Mouse (Mus musculus) heart, postnatal 0 days (tissue): ENCODE results near the gene Susd4. TPM values are rescaled to one million over a fixed set of nuclear protein-coding genes. Genes with fewer than 3 reads are reported as not detected.

Source experiments
- ATAC-seq: fragments of 200-750 bp; cut with Nextera tagmentation; 2 replicates; pipeline ENCODE4 v1.8.0; 2017; ENCODE audit warnings: low read depth, moderate number of reproducible peaks, moderate library complexity; ENCODE audit not compliant: insufficient read depth
- DNase-seq: peaks from one replicate; pipeline ENCODE4 v3.0.0-alpha.2; 2016; ENCODE audit warnings: low spot score
- H3K27ac ChIP-seq: fragments of 300-500 bp; sonication (generic); 2 replicates; pipeline ENCODE4 v1.5.1; 2014; ENCODE audit warnings: low read depth, mild to moderate bottlenecking
- H3K27me3 ChIP-seq: fragments of 300-500 bp; sonication (generic); 2 replicates; pipeline ENCODE4 v1.6.1; 2014; ENCODE audit warnings: low read length, mixed read lengths; ENCODE audit not compliant: control insufficient read depth, insufficient read depth
- H3K36me3 ChIP-seq: fragments of 300-500 bp; sonication (generic); replicated peaks from 2 replicates; pipeline ENCODE4 v1.6.1; 2014; ENCODE audit warnings: low read length, mixed read lengths; ENCODE audit not compliant: control insufficient read depth, insufficient read depth
- H3K4me1 ChIP-seq: fragments of 300-500 bp; sonication (generic); 2 replicates; pipeline ENCODE4 v1.6.1; 2014; ENCODE audit warnings: antibody characterized with exemption; ENCODE audit not compliant: control insufficient read depth, insufficient read depth
- H3K4me2 ChIP-seq: fragments of 300-500 bp; sonication (generic); 2 replicates; pipeline ENCODE4 v1.6.1; 2014; ENCODE audit warnings: low read depth, mild to moderate bottlenecking, low read length, moderate library complexity
- H3K4me3 ChIP-seq: fragments of 300-500 bp; sonication (generic); 2 replicates; pipeline ENCODE4 v1.5.1; 2014; ENCODE audit warnings: low read depth, low read length
- H3K9ac ChIP-seq: fragments of 300-500 bp; sonication (generic); replicated peaks from 2 replicates; pipeline ENCODE4 v1.6.1; 2014; ENCODE audit warnings: low read depth, low read length, mixed read lengths
- H3K9me3 ChIP-seq: fragments of 300-500 bp; sonication (generic); replicated peaks from 2 replicates; pipeline ENCODE4 v1.6.1; 2016; ENCODE audit warnings: low read length; ENCODE audit not compliant: control insufficient read depth
- CTCF ChIP-seq: IDR thresholded peaks from 2 replicates; pipeline ENCODE4 v1.5.1; 2016; ENCODE audit warnings: antibody characterized with exemption, control low read depth, low read depth
- EP300 ChIP-seq: IDR thresholded peaks from 2 replicates; pipeline ENCODE4 v1.6.1; 2016; ENCODE audit warnings: antibody characterized with exemption, low read depth
- WGBS: fragments of 180-500 bp; shearing (Covaris S2); extraction: QIAGEN DNeasy Blood & Tissue Kit; methylation state at CpG from one replicate; pipeline ENCODE4 v1.1.7; 2014; 5-methylcytosine and 5-hydroxymethylcytosine counted together
- polyA plus RNA-seq: library from polyadenylated mRNA; unstranded; fragments of >200 nt; fragmentation: Nextera tagmentation; extraction: Ambion mirVana; gene quantifications from 2 replicates; pipeline ENCODE4 v1.2.1, GENCODE M21; 2015
- total RNA-seq: library from RNA; depleted of rRNA; stranded (reverse); fragments of >200 nt; gene quantifications from 2 replicates; pipeline ENCODE4 v1.2.3, GENCODE M21; 2014; ENCODE audit warnings: low replicate concordance

The Susd4 gene
- total and polyA plus RNA-seq, 2 experiments from 2014 or later, result 1.8 to 6.4 TPM

DNA sequence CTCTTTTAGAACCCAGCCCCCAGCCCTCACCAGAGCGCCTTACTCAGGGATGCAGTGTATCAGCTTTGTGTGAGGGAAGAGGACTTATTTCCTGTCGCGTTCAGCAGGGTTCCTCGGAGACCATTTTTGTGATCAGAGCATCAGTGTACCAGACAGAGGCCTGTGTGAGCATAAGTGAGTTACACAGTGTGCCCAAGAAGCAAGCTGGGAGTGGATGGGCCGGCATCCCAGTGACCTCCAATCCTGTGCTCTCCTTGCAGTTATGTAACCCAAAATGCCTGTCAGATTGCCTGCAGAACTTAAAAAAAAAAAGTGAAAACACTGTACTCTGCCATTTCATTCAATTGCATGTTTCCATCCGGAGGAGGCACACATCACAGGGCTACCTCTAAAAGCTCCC, 76.4 kb downstream of the Susd4 start:
- Histone ChIP-seq H3K9me3 (no peaks in the 10 kb centered on the region), H3K4me3 (no peak overlapping the region), H3K27me3 (no peaks in the 10 kb centered on the region), H3K4me1 (no peaks in the 10 kb centered on the region), H3K27ac (no peak overlapping the region), H3K36me3 (no peaks in the 10 kb centered on the region), H3K9ac (no peak overlapping the region), H3K4me2 (no peak overlapping the region)
- WGBS, result 56% methylated on average over 6 of the region's 6 CpGs
- no peak for DNase-seq
- TF ChIP-seq EP300, result no peak
- TF ChIP-seq CTCF, result no peak
- ATAC-seq, result no peak

DNA sequence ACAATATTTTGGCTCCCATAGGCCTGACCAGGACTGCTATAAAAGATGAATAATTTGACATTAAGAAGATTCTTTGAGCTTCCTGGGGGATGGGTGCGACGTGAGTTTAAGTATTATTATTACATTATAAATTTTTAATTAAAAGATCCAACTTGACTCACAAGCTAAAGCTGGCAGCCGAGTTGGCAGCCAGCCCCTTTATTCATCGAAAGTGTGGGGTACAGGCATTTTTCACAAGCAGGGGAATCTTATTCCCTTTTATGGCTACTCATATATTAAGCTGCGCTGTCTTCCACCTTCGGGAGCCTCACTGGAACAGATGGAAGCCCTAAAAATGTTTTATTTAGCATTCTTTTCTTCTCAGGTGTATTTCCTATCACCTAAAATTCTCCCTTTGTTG, 76.9 kb downstream of the Susd4 start:
- no peak for ATAC-seq
- Histone ChIP-seq H3K4me2 (no peak overlapping the region), H3K9me3 (no peaks in the 10 kb centered on the region), H3K27me3 (no peaks in the 10 kb centered on the region), H3K36me3 (no peaks in the 10 kb centered on the region), H3K27ac (no peak overlapping the region), H3K4me1 (no peaks in the 10 kb centered on the region), H3K4me3 (no peak overlapping the region), H3K9ac (no peak overlapping the region)
- DNase-seq, result no peak
- WGBS, result 90% methylated on average over 6 of the region's 6 CpGs
- TF ChIP-seq CTCF (no peak), EP300 (no peak)

DNA sequence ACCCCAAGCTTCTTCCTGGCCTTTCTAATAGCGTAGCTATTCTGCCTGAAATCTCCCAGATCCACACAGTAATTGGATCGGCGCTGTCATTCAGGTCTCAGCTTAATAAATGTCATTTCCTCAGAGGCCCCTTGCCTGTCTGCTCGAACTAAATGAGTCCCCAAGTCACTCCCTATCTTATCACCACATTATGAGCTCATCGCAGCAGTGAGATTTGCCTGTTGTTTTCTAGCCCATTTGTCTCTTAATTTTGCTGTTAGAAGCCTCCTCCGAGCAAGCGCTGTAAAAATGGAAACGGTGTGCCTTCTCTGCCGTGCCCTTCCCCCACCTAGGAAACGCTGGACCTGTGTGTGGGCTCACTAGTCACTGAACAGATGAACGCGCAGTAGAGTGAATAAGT, 85.9 kb downstream of the Susd4 start:
- H3K27me3 ChIP-seq, result no peaks in the 10 kb centered on the region
- no peaks in the 10 kb centered on the region for H3K4me1 ChIP-seq
- no peak overlapping the region for H3K4me3 ChIP-seq
- H3K27ac ChIP-seq, result no peak overlapping the region
- H3K9me3 ChIP-seq, result no peaks in the 10 kb centered on the region
- ATAC-seq, result no peak
- TF ChIP-seq CTCF, result no peak
- no peak for TF ChIP-seq EP300
- no peak overlapping the region for H3K9ac ChIP-seq
- H3K4me2 ChIP-seq, result no peak overlapping the region
- DNase-seq, result no peak
- WGBS, result 30% methylated on average over 12 of the region's 12 CpGs
- no peaks in the 10 kb centered on the region for H3K36me3 ChIP-seq

GRCm38 (mm10) chr1:182850080-182850479, 86.4 kb downstream of the Susd4 start:
- Histone ChIP-seq H3K4me3 (no peak overlapping the region), H3K36me3 (no peaks in the 10 kb centered on the region), H3K4me1 (no peaks in the 10 kb centered on the region), H3K27ac (no peak overlapping the region), H3K27me3 (no peaks in the 10 kb centered on the region), H3K4me2 (no peak overlapping the region), H3K9me3 (no peaks in the 10 kb centered on the region), H3K9ac (no peak overlapping the region)
- TF ChIP-seq CTCF (no peak), EP300 (no peak)
- ATAC-seq, result no peak
- 65% methylated on average over 1 of the region's 1 CpGs for WGBS
- no peak for DNase-seq

- Histone ChIP-seq H3K4me3 (no peak overlapping the region), H3K9me3 (no peaks in the 10 kb centered on the region), H3K36me3 (no peaks in the 10 kb centered on the region), H3K4me2 (no peak overlapping the region), H3K27ac (no peak overlapping the region), H3K9ac (no peak overlapping the region), H3K4me1 (no peaks in the 10 kb centered on the region), H3K27me3 (no peaks in the 10 kb centered on the region)
- TF ChIP-seq EP300, result no peak
- 0 out of 2 replicates have a peak, but pooled peaks have one; percentile 24 for TF ChIP-seq CTCF
- WGBS, result 70% methylated on average over 6 of the region's 6 CpGs
- DNase-seq (no peak), ATAC-seq (no peak)
These were observed 88.5 kb downstream of the Susd4 start for GRCm38 (mm10) chr1:182852158-182852557.

- Histone ChIP-seq H3K27ac (no peak overlapping the region), H3K9ac (no peak overlapping the region), H3K9me3 (no peaks in the 10 kb centered on the region), H3K4me2 (no peak overlapping the region), H3K4me3 (no peak overlapping the region), H3K27me3 (no peaks in the 10 kb centered on the region), H3K4me1 (no peaks in the 10 kb centered on the region), H3K36me3 (no peaks in the 10 kb centered on the region)
- no peak for TF ChIP-seq EP300
- TF ChIP-seq CTCF, result no peak
- ATAC-seq (no peak), DNase-seq (no peak)
- 80% methylated on average over 13 of the region's 13 CpGs for WGBS
These were observed 93.0 kb downstream of the Susd4 start for GRCm38 (mm10) chr1:182856636-182857035.
